Mouse (Mus musculus) embryonic facial prominence, embryonic 14.5 days (tissue): ENCODE measurements around the gene Lypd4. TPM values are rescaled to one million over a fixed set of nuclear protein-coding genes. Genes with fewer than 3 reads are reported as not detected.
"Not testable (repeated sequence)": the region's sequence is repeated elsewhere in the genome, so short reads cannot be mapped to it uniquely, and the experiment has no call there.

Experiments used
- ATAC-seq: fragments of 200-750 bp; cut with Nextera tagmentation; 2 replicates; pipeline ENCODE4 v1.8.0; 2017; ENCODE audit warnings: low read depth, moderate number of reproducible peaks, moderate TSS enrichment
- DNase-seq: peaks from one replicate; pipeline ENCODE4 v3.0.0-alpha.2; 2015; ENCODE audit warnings: low spot score
- H3K27ac ChIP-seq: fragments of 300-500 bp; sonication (generic); replicated peaks from 2 replicates; pipeline ENCODE4 v1.5.1; 2014; ENCODE audit warnings: low read depth, mild to moderate bottlenecking, low read length, moderate library complexity
- H3K27me3 ChIP-seq: fragments of 300-500 bp; sonication (generic); replicated peaks from 2 replicates; pipeline ENCODE4 v1.6.1; 2014; ENCODE audit warnings: low read length; ENCODE audit not compliant: control insufficient read depth, insufficient read depth
- H3K36me3 ChIP-seq: fragments of 300-500 bp; sonication (generic); 2 replicates; pipeline ENCODE4 v1.6.1; 2014; ENCODE audit warnings: low read length, mixed read lengths; ENCODE audit not compliant: control insufficient read depth, insufficient read depth
- H3K4me1 ChIP-seq: fragments of 300-500 bp; sonication (generic); 2 replicates; pipeline ENCODE4 v1.6.1; 2014; ENCODE audit warnings: antibody characterized with exemption, low read length; ENCODE audit not compliant: control insufficient read depth, insufficient read depth
- H3K4me2 ChIP-seq: fragments of 300-500 bp; sonication (generic); 2 replicates; pipeline ENCODE4 v1.6.1; 2014; ENCODE audit warnings: low read depth, mild to moderate bottlenecking, low read length, moderate library complexity, mixed read lengths
- H3K4me3 ChIP-seq: fragments of 300-500 bp; sonication (generic); 2 replicates; pipeline ENCODE4 v1.5.1; 2014; ENCODE audit warnings: low read depth, mild to moderate bottlenecking, low read length
- H3K9ac ChIP-seq: fragments of 300-500 bp; sonication (generic); 2 replicates; pipeline ENCODE4 v1.6.1; 2014; ENCODE audit warnings: low read depth, mild to moderate bottlenecking, low read length, moderate library complexity, mixed read lengths
- H3K9me3 ChIP-seq: fragments of 300-500 bp; sonication (generic); 2 replicates; pipeline ENCODE4 v1.6.1; 2016; ENCODE audit warnings: low read length; ENCODE audit not compliant: control insufficient read depth
- WGBS: fragments of 180-500 bp; shearing (Covaris S2); extraction: QIAGEN DNeasy Blood & Tissue Kit; methylation state at CpG from one replicate; pipeline ENCODE4 v1.1.7; 2014; 5-methylcytosine and 5-hydroxymethylcytosine counted together
- polyA plus RNA-seq: library from polyadenylated mRNA; unstranded; fragments of >200 nt; fragmentation: Nextera tagmentation; extraction: Ambion mirVana; gene quantifications from 2 replicates; pipeline ENCODE4 v1.2.1, GENCODE M21; 2014

Lypd4 gene
- polyA plus RNA-seq, 1 experiment from 2014 or later, result not detected

GRCm38 (mm10) chr7:24850162-24850561, 19.6 kb downstream of the Lypd4 start:
- H3K9ac ChIP-seq, result no peak overlapping the region
- H3K9me3 ChIP-seq, result no peaks in the 10 kb centered on the region
- no peaks in the 10 kb centered on the region for H3K36me3 ChIP-seq
- ATAC-seq, result no peak
- no peak overlapping the region for H3K27ac ChIP-seq
- H3K27me3 ChIP-seq, result no peaks in the 10 kb centered on the region
- peak; percentile 17 for DNase-seq
- 19% methylated on average over 5 of the region's 5 CpGs for WGBS
- no peak overlapping the region for H3K4me2 ChIP-seq
- H3K4me1 ChIP-seq, result 0 out of 2 replicates have a peak, but pooled peaks cover 3% of the 10 kb centered on the region
- H3K4me3 ChIP-seq, result no peak overlapping the region

GRCm38 (mm10) chr7:24846576-24846975, 23.2 kb downstream of the Lypd4 start:
- H3K9me3 ChIP-seq, H3K27ac ChIP-seq, H3K4me3 ChIP-seq, H3K36me3 ChIP-seq, DNase-seq, H3K4me1 ChIP-seq, H3K4me2 ChIP-seq, H3K27me3 ChIP-seq, H3K9ac ChIP-seq, ATAC-seq: not testable (repeated sequence)
- 39% methylated on average over 2 of the region's 2 CpGs for WGBS

DNA sequence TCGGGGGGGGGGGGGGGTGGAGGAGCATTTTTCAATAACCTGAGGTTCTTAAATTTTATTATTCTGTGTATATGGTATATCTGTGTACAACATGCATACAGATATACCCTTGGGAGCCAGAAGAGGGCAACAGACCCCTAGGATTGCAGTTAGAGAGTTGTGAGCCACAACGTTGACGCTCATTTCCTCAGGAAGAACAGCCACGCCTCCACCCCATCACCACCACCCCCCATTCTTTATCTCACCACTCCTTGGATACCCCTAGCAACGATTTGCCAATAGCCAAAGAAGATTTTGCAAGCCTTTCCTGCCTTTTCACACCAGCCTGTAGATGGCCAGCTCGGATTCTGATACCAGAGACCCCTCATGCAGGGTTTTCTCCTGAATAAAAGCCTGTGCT, 24.0 kb downstream of the Lypd4 start:
- H3K9me3 ChIP-seq, result no peaks in the 10 kb centered on the region
- no peak overlapping the region for H3K9ac ChIP-seq
- 6% methylated on average over 6 of the region's 6 CpGs for WGBS
- H3K4me2 ChIP-seq, result no peak overlapping the region
- no peak overlapping the region for H3K27ac ChIP-seq
- no peaks in the 10 kb centered on the region for H3K27me3 ChIP-seq
- H3K4me1 ChIP-seq, result no peaks in the 10 kb centered on the region
- no peak overlapping the region for H3K4me3 ChIP-seq
- DNase-seq, result peak; percentile 36
- no peak for ATAC-seq
- no peaks in the 10 kb centered on the region for H3K36me3 ChIP-seq

- 86% methylated on average over 9 of the region's 9 CpGs for WGBS
- H3K27ac ChIP-seq, result no peak overlapping the region
These were observed 24.6 kb downstream of the Lypd4 start for GRCm38 (mm10) chr7:24845181-24845580.

GRCm38 (mm10) chr7:24844144-24844543, 25.6 kb downstream of the Lypd4 start:
- Histone ChIP-seq H3K4me3 (no peak overlapping the region), H3K4me1 (no peaks in the 10 kb centered on the region), H3K27me3 (no peaks in the 10 kb centered on the region), H3K9ac (no peak overlapping the region; the same call in 1 of the 2 replicates), H3K36me3 (no peaks in the 10 kb centered on the region), H3K4me2 (no peak overlapping the region), H3K9me3 (no peaks in the 10 kb centered on the region), H3K27ac (no peak overlapping the region)
- DNase-seq (no peak), ATAC-seq (no peak)
- 30% methylated on average over 5 of the region's 5 CpGs for WGBS

More at GRCm38 (mm10) chr7:24845181-24845580, 24.6 kb downstream of the Lypd4 start:
- Histone ChIP-seq H3K36me3 (no peaks in the 10 kb centered on the region), H3K4me3 (no peak overlapping the region), H3K4me2 (no peak overlapping the region), H3K9me3 (no peaks in the 10 kb centered on the region), H3K9ac (no peak overlapping the region), H3K4me1 (no peaks in the 10 kb centered on the region), H3K27me3 (no peaks in the 10 kb centered on the region)
- ATAC-seq, result no peak
- no peak for DNase-seq

- WGBS, result 79% methylated on average over 4 of the region's 4 CpGs
These were observed 28.7 kb downstream of the Lypd4 start for GRCm38 (mm10) chr7:24841009-24841408.

GRCm38 (mm10) chr7:24840331-24840730, 29.4 kb downstream of the Lypd4 start:
- no peak for DNase-seq
- Histone ChIP-seq H3K4me3 (no peak overlapping the region), H3K4me2 (no peak overlapping the region), H3K9me3 (no peaks in the 10 kb centered on the region), H3K9ac (no peak overlapping the region), H3K4me1 (no peaks in the 10 kb centered on the region), H3K27ac (no peak overlapping the region), H3K27me3 (no peaks in the 10 kb centered on the region), H3K36me3 (no peaks in the 10 kb centered on the region)
- ATAC-seq, result no peak
- WGBS, result 37% methylated on average over 3 of the region's 3 CpGs

More at GRCm38 (mm10) chr7:24841009-24841408, 28.7 kb downstream of the Lypd4 start:
- ATAC-seq (no peak), DNase-seq (no peak)
- Histone ChIP-seq H3K9me3 (no peaks in the 10 kb centered on the region), H3K9ac (no peak overlapping the region), H3K36me3 (no peaks in the 10 kb centered on the region), H3K4me1 (no peaks in the 10 kb centered on the region), H3K4me3 (no peak overlapping the region), H3K27ac (no peak overlapping the region), H3K27me3 (no peaks in the 10 kb centered on the region), H3K4me2 (no peak overlapping the region)

DNA sequence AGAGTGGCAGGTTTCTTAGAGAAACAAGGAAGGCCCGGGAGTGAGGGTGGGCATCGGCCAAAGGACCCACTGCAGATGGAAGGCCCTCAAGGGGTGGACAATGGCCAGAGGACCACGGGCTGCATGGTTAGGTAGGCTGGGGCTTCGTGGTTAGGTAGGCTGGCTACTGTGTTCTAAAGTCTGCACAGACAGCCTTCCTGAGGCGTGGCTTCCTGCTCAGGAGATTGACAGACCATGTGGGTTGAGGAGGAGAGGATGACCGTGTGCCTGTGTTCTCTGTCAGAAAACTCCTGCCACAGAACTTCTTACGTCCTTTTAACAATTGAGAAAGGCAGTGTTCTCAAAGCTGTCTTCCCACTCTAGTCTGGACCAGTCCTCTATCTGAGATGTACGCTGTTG, 30.3 kb downstream of the Lypd4 start:
- WGBS, result 72% methylated on average over 8 of the region's 8 CpGs
- no peaks in the 10 kb centered on the region for H3K36me3 ChIP-seq
- H3K4me1 ChIP-seq, result no peaks in the 10 kb centered on the region
- no peak overlapping the region for H3K9ac ChIP-seq
- no peak overlapping the region for H3K4me2 ChIP-seq
- no peak overlapping the region for H3K27ac ChIP-seq
- H3K9me3 ChIP-seq, result no peaks in the 10 kb centered on the region
- H3K27me3 ChIP-seq, result no peaks in the 10 kb centered on the region
- no peak overlapping the region for H3K4me3 ChIP-seq
- no peak for DNase-seq
- no peak for ATAC-seq

DNA sequence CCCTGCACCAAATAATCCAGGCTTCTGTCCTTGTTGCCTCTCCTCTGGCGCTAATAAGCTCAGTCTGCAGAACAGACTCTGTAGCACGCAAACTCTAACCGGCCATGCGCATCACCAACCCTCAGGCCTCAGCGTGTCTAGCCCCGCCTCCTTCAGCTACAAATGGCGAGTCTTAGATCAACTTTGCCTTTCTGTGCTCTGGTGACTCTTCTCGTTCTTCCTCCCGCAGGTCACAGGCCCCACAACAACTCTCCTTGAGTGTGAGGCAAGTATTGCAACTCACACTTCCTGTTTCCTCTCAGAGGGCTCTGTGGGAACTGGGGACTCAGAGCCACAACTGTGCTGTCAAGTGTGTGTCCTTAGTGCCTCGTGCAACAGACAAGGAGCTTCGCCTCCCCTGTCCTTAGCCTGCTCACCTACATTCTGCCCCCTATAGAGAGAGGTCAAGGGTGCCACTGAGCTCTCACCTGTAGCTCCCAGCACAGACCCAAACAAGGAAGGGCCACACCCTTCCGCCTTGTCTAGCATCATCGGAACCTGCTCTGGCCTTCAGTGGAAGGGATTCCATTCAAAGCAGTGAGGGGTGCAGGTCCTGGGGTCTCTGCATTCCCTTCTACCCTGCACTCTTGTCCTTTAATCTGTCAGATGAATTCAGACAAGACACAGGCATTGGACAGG, 30.9 kb downstream of the Lypd4 start:
- H3K27me3 ChIP-seq, H3K27ac ChIP-seq, H3K9me3 ChIP-seq, ATAC-seq, DNase-seq, H3K9ac ChIP-seq, H3K4me3 ChIP-seq, H3K4me2 ChIP-seq, H3K4me1 ChIP-seq, H3K36me3 ChIP-seq: not testable (repeated sequence)
- WGBS, result 58% methylated on average over 11 of the region's 13 CpGs
